Mouse (Mus musculus): ENCODE measurements at regions not wholly inside any gene's neighbourhood (a gene's known extent, or its start where the extent isn't known, plus 50 kb on each side); places are given as distances from the start of the nearest gene placed in this dataset.

DNA sequence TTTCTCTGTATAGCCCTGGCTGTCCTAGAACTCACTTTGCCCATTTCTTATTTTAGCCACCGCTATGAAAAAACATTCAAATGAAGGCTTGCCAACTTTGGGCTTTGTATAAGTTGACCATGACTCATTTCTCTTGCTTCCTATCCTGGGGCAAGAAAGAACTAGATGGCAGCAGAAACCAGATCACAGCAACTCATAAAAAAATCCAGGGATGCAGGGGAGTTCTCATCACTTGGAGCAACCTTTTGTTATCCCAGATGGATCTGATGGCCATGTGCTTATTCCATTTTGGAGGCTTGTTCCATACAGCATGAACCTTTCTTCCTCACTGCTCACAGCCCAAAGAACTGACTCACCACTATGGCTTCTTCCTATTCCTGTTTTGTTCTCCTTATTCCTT, 52.1 kb upstream of the Rab11fip2 start:
- WGBS: 93% methylated on average over 1 of the region's 1 CpGs

More for the DNA sequence above, 52.1 kb upstream of the Rab11fip2 start:
- H3K4me1 ChIP-seq: no peaks in the 10 kb centered on the region
- no peak for DNase-seq (ENCODE audit: low spot score)
- H3K4me3 ChIP-seq: no peak overlapping the region
- no peaks in the 10 kb centered on the region for H3K36me3 ChIP-seq
- no peaks in the 10 kb centered on the region for H3K27me3 ChIP-seq (ENCODE audit: low read depth, poor library complexity, severe bottlenecking)
- no peak overlapping the region for H3K27ac ChIP-seq (replicated peaks)
- H3K9me3 ChIP-seq (replicated peaks): peaks cover 3% of the 10 kb centered on the region; the same call in 1 of the 2 replicates

All from midbrain, embryonic 10.5 days (tissue).